Comparison of ENCODE assay signal across 8 mouse cellular contexts in genomic region chr8:4254001-4254400, GRCm38 (mm10). TPM values are rescaled to one million over a fixed set of nuclear protein-coding genes. Genes with fewer than 3 reads are reported as not detected.
DNase-seq lines count a peak whose midpoint lies in the region; ATAC-seq and TF ChIP-seq lines count a peak whose summit lies in the region.

No protein-coding gene starts in this region.

- peaks cover 56% of the 10 kb centered on the region for H3K4me1 ChIP-seq in heart, embryonic 13.5 days
- H3K4me1 ChIP-seq in kidney, postnatal 0 days (replicated peaks; ENCODE audit: insufficient read depth, low read length) = peaks cover 7% of the 10 kb centered on the region
- peaks cover 43% of the 10 kb centered on the region for H3K4me1 ChIP-seq in lung, embryonic 15.5 days
- H3K4me1 ChIP-seq in stomach, embryonic 16.5 days (ENCODE audit: control insufficient read depth, insufficient read depth, low read length) = peaks cover 19% of the 10 kb centered on the region

- peak overlapping the region; percentile 97 for H3K9ac ChIP-seq in heart, embryonic 13.5 days
- peak overlapping the region; percentile 23; the same call in 1 of the 2 replicates for H3K9ac ChIP-seq in kidney, postnatal 0 days (ENCODE audit: low read depth, low read length)
- 0 out of 2 replicates have a peak overlapping the region, but pooled peaks have one; percentile 19 for H3K9ac ChIP-seq in lung, embryonic 15.5 days
- 0 out of 2 replicates have a peak overlapping the region, but pooled peaks have one; percentile 46 for H3K9ac ChIP-seq in stomach, embryonic 16.5 days (ENCODE audit: low read length)

- H3K4me3 ChIP-seq in heart, embryonic 13.5 days = peak overlapping the region; percentile 95
- H3K4me3 ChIP-seq in kidney, postnatal 0 days (replicated peaks; ENCODE audit: low read depth, low read length) = peak overlapping the region; percentile 88; the same call in 1 of the 2 replicates
- H3K4me3 ChIP-seq in lung, embryonic 15.5 days = peak overlapping the region; percentile 99
- H3K4me3 ChIP-seq in stomach, embryonic 16.5 days (replicated peaks; ENCODE audit: low read length) = peak overlapping the region; percentile 93

- no peak overlapping the region; the same call in 1 of the 2 replicates for H3K27ac ChIP-seq in heart, embryonic 13.5 days (replicated peaks)
- H3K27ac ChIP-seq in kidney, postnatal 0 days = peak overlapping the region; percentile 88; the same call in 1 of the 2 replicates
- H3K27ac ChIP-seq in lung, embryonic 15.5 days = peak overlapping the region; percentile 92
- peak overlapping the region; percentile 91 for H3K27ac ChIP-seq in stomach, embryonic 16.5 days (ENCODE audit: low read length)

- peak; percentile 49 to 61 for DNase-seq in left cerebral cortex, adult 18-20 months (ENCODE audit: low spot score in 2 of 2)
- DNase-seq in left cerebral cortex, adult 11 months (ENCODE audit: low spot score) = no peak
- DNase-seq in cerebellum, adult 18-20 months = peak; percentile 80
- peak; percentile 76 for DNase-seq in kidney, postnatal 0 days (ENCODE audit: low spot score)
- DNase-seq in embryo, embryonic 10.5 days (ENCODE audit: low spot score) = no peak

- peaks cover 37% of the 10 kb centered on the region for H3K36me3 ChIP-seq in heart, embryonic 13.5 days
- H3K36me3 ChIP-seq in kidney, postnatal 0 days (ENCODE audit: insufficient read depth, low read length) = peaks cover 7% of the 10 kb centered on the region; the same call in 1 of the 2 replicates
- peaks cover 21% of the 10 kb centered on the region for H3K36me3 ChIP-seq in lung, embryonic 15.5 days
- peaks cover 5% of the 10 kb centered on the region for H3K36me3 ChIP-seq in stomach, embryonic 16.5 days (ENCODE audit: control insufficient read depth, insufficient read depth, low read length)

- ATAC-seq in heart, embryonic 13.5 days (ENCODE audit: extremely low read depth, insufficient number of reproducible peaks, low FRiP score, low TSS enrichment) = no peak
- no peak for ATAC-seq in kidney, postnatal 0 days (replicated peaks; ENCODE audit: low FRiP score, low read depth)
- no peak for ATAC-seq in lung, embryonic 15.5 days (ENCODE audit: borderline replicate concordance, extremely low read depth, low FRiP score, low TSS enrichment)
- ATAC-seq in stomach, embryonic 16.5 days (ENCODE audit: insufficient read depth, low FRiP score) = no peak

- peak overlapping the region; percentile 90 for H3K4me2 ChIP-seq in heart, embryonic 13.5 days
- H3K4me2 ChIP-seq in kidney, postnatal 0 days (ENCODE audit: low read length) = peak overlapping the region; percentile 58
- H3K4me2 ChIP-seq in lung, embryonic 15.5 days = peak overlapping the region; percentile 88
- H3K4me2 ChIP-seq in stomach, embryonic 16.5 days (ENCODE audit: low read depth, low read length) = peak overlapping the region; percentile 81

- 65% methylated on average over 6 of the region's 6 CpGs for WGBS in heart, embryonic 13.5 days
- 55% methylated on average over 6 of the region's 6 CpGs for WGBS in kidney, postnatal 0 days
- WGBS in lung, embryonic 15.5 days = 59% methylated on average over 6 of the region's 6 CpGs
- WGBS in stomach, embryonic 16.5 days = 61% methylated on average over 6 of the region's 6 CpGs

- H3K9me3 ChIP-seq in heart, embryonic 13.5 days = no peaks in the 10 kb centered on the region
- no peaks in the 10 kb centered on the region for H3K9me3 ChIP-seq in kidney, postnatal 0 days (replicated peaks; ENCODE audit: low read length)
- no peaks in the 10 kb centered on the region for H3K9me3 ChIP-seq in lung, embryonic 15.5 days
- H3K9me3 ChIP-seq in stomach, embryonic 16.5 days (replicated peaks; ENCODE audit: control insufficient read depth, low read length) = no peaks in the 10 kb centered on the region

- H3K27me3 ChIP-seq in heart, embryonic 13.5 days (replicated peaks) = no peaks in the 10 kb centered on the region
- H3K27me3 ChIP-seq in kidney, postnatal 0 days (ENCODE audit: insufficient read depth, low read length) = no peaks in the 10 kb centered on the region
- H3K27me3 ChIP-seq in lung, embryonic 15.5 days = no peaks in the 10 kb centered on the region
- H3K27me3 ChIP-seq in stomach, embryonic 16.5 days (ENCODE audit: control insufficient read depth, insufficient read depth, low read length) = no peaks in the 10 kb centered on the region

- peak; percentile 66 for TF ChIP-seq CTCF in kidney, postnatal 0 days (IDR thresholded peaks at IDR 0.05; ENCODE audit: low read depth)

RNA-seq across cellular contexts. Expression of gene Snapc2, which starts 1.1 kb away (rescaled TPM):
- total RNA-seq in left cerebral cortex, adult 18-20 months (2021) = 10 to 100 TPM; 30.6 to 31.8 TPM
- 39.5 and 42.8 TPM in 2 replicates for polyA plus RNA-seq in heart, embryonic 13.5 days (2015; fragmentation: Nextera tagmentation; extraction: Ambion mirVana)
- polyA plus RNA-seq in kidney, postnatal 0 days (2015; fragmentation: Nextera tagmentation; extraction: Ambion mirVana) = 42.4 and 43.1 TPM in 2 replicates
- 60.8 and 61.6 TPM in 2 replicates for polyA plus RNA-seq in lung, embryonic 15.5 days (2015; fragmentation: Nextera tagmentation; extraction: Ambion mirVana)
- 41.6 and 41.8 TPM in 2 replicates for polyA plus RNA-seq in stomach, embryonic 16.5 days (2015; fragmentation: Nextera tagmentation; extraction: Ambion mirVana)

RNA-seq across cellular contexts. Expression of gene Ctxn1, which starts 5.1 kb away (rescaled TPM):
- 100 to 1,000 TPM; 519 to 574 TPM for total RNA-seq in left cerebral cortex, adult 18-20 months (2021)
- 35.1 and 38.4 TPM in 2 replicates for polyA plus RNA-seq in heart, embryonic 13.5 days (2015; fragmentation: Nextera tagmentation; extraction: Ambion mirVana)
- polyA plus RNA-seq in kidney, postnatal 0 days (2015; fragmentation: Nextera tagmentation; extraction: Ambion mirVana) = 78.0 and 78.6 TPM in 2 replicates
- polyA plus RNA-seq in lung, embryonic 15.5 days (2015; fragmentation: Nextera tagmentation; extraction: Ambion mirVana) = 75.3 and 75.6 TPM in 2 replicates
- polyA plus RNA-seq in stomach, embryonic 16.5 days (2015; fragmentation: Nextera tagmentation; extraction: Ambion mirVana) = 65.9 and 67.9 TPM in 2 replicates

RNA-seq across cellular contexts. Expression of gene Tgfbr3l, which starts 6.0 kb away (rescaled TPM):
- total RNA-seq in left cerebral cortex, adult 18-20 months (2021) = 1 to 10 TPM; 9.5 TPM
- 2.2 and 2.5 TPM in 2 replicates for polyA plus RNA-seq in heart, embryonic 13.5 days (2015; fragmentation: Nextera tagmentation; extraction: Ambion mirVana)
- polyA plus RNA-seq in kidney, postnatal 0 days (2015; fragmentation: Nextera tagmentation; extraction: Ambion mirVana) = 2.3 and 2.9 TPM in 2 replicates
- polyA plus RNA-seq in lung, embryonic 15.5 days (2015; fragmentation: Nextera tagmentation; extraction: Ambion mirVana) = 2.5 and 3.4 TPM in 2 replicates
- 3.0 and 4.9 TPM in 2 replicates for polyA plus RNA-seq in stomach, embryonic 16.5 days (2015; fragmentation: Nextera tagmentation; extraction: Ambion mirVana)

RNA-seq across cellular contexts. Expression of gene Gm49320, which starts 15.3 kb away (rescaled TPM):
- total RNA-seq in left cerebral cortex, adult 18-20 months (2021) = not detected
- 0.52 TPM in 1 of 2 replicates, not detected in the other for polyA plus RNA-seq in heart, embryonic 13.5 days (2015; fragmentation: Nextera tagmentation; extraction: Ambion mirVana)
- 0.97 and 1.2 TPM in 2 replicates for polyA plus RNA-seq in kidney, postnatal 0 days (2015; fragmentation: Nextera tagmentation; extraction: Ambion mirVana)
- polyA plus RNA-seq in lung, embryonic 15.5 days (2015; fragmentation: Nextera tagmentation; extraction: Ambion mirVana) = 1.4 and 1.5 TPM in 2 replicates
- 0.79 TPM in 2 replicates for polyA plus RNA-seq in stomach, embryonic 16.5 days (2015; fragmentation: Nextera tagmentation; extraction: Ambion mirVana)

RNA-seq across cellular contexts. Expression of gene Map2k7, which starts 15.5 kb away (rescaled TPM):
- total RNA-seq in left cerebral cortex, adult 18-20 months (2021) = 100 to 1,000 TPM in 1 of 2 experiments, 10 to 100 TPM in 1; 92.3 to 108 TPM
- polyA plus RNA-seq in heart, embryonic 13.5 days (2015; fragmentation: Nextera tagmentation; extraction: Ambion mirVana) = 18.8 and 22.8 TPM in 2 replicates
- polyA plus RNA-seq in kidney, postnatal 0 days (2015; fragmentation: Nextera tagmentation; extraction: Ambion mirVana) = 28.0 and 30.1 TPM in 2 replicates
- polyA plus RNA-seq in lung, embryonic 15.5 days (2015; fragmentation: Nextera tagmentation; extraction: Ambion mirVana) = 29.6 and 31.3 TPM in 2 replicates
- 19.8 and 23.8 TPM in 2 replicates for polyA plus RNA-seq in stomach, embryonic 16.5 days (2015; fragmentation: Nextera tagmentation; extraction: Ambion mirVana)

Comparison
In these comparisons a context has a peak if more than half of its experiments do, and no peak if none do; other contexts are left out.
1. DNase-seq: peak in left cerebral cortex, adult 18-20 months (2 of 2), cerebellum, adult 18-20 months (2 of 2) and kidney, postnatal 0 days (single experiment); none in left cerebral cortex, adult 11 months (single experiment) and embryo, embryonic 10.5 days (single experiment).
2. H3K9ac ChIP-seq: peak in every context shown above with its lines; median percentile 97 in heart, embryonic 13.5 days; 46 in stomach, embryonic 16.5 days; 23 in kidney, postnatal 0 days; 19 in lung, embryonic 15.5 days.
3. Peak in every context shown above with its lines, with median percentiles within 50 percentile points of each other: H3K4me2 ChIP-seq and H3K4me3 ChIP-seq.